ENCODE assay signal across 13 mouse cellular contexts in the genomic region with DNA sequence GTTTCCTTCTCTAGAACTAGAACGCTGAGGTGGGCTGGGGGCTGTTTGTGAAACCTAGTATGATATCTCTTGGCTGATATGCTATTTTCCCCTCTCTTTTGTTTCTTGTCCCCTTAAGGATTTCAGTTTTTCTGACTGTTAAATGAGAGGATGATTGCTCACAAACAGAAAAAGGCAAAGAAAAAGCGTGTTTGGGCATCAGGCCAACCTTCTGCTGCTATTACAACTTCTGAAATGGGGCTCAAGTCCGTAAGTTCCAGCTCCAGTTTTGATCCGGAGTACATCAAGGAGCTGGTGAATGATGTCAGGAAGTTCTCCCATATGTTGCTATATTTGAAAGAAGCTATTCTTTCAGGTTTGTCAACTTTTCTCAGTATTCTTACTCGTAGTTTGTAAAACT. TPM values are rescaled to one million over a fixed set of nuclear protein-coding genes. Genes with fewer than 3 reads are reported as not detected.
DNase-seq lines count a peak whose midpoint lies in the region; ATAC-seq and TF ChIP-seq lines count a peak whose summit lies in the region.
"Had no signal": no experiment of that assay in that cellular context is flagged by ENCODE, and none has a peak within 500 bp of the region (broad histone marks: within the 10 kb centered on the region; RNA-seq: fewer than 3 reads in every experiment).

No protein-coding gene starts in this region.

- no peaks in the 10 kb centered on the region for H3K9me3 ChIP-seq in lung, embryonic 14.5 days (ENCODE audit: low read depth, low read length)
- no peaks in the 10 kb centered on the region for H3K9me3 ChIP-seq in heart, embryonic 12.5 days (replicated peaks)
- H3K9me3 ChIP-seq in limb, embryonic 10.5 days (replicated peaks) = no peaks in the 10 kb centered on the region
- H3K9me3 ChIP-seq: liver, embryonic 15.5 days; midbrain, embryonic 13.5 days had no signal

- TF ChIP-seq CTCF in lung, embryonic 14.5 days (IDR thresholded peaks at IDR 0.05; ENCODE audit: low read depth) = no peak

- H3K27ac ChIP-seq in lung, embryonic 14.5 days (ENCODE audit: low read depth) = 0 out of 2 replicates have a peak overlapping the region, but pooled peaks have one; percentile 36
- H3K27ac ChIP-seq in heart, embryonic 12.5 days (ENCODE audit: poor library complexity, severe bottlenecking) = peak overlapping the region; percentile 50; the same call in 1 of the 2 replicates
- H3K27ac ChIP-seq in limb, embryonic 10.5 days = no peak overlapping the region
- H3K27ac ChIP-seq: liver, embryonic 15.5 days; midbrain, embryonic 13.5 days had no signal

- no peak overlapping the region for H3K4me3 ChIP-seq in lung, embryonic 14.5 days (ENCODE audit: low read depth, low read length)
- H3K4me3 ChIP-seq in heart, embryonic 12.5 days = no peak overlapping the region
- no peak overlapping the region for H3K4me3 ChIP-seq in limb, embryonic 10.5 days
- H3K4me3 ChIP-seq: liver, embryonic 15.5 days; midbrain, embryonic 13.5 days had no signal

- peak overlapping the region; percentile 43 for H3K4me2 ChIP-seq in lung, embryonic 14.5 days
- H3K4me2 ChIP-seq in heart, embryonic 12.5 days = peak overlapping the region; percentile 40
- H3K4me2 ChIP-seq: liver, embryonic 15.5 days; midbrain, embryonic 13.5 days had no signal

- ATAC-seq in lung, embryonic 14.5 days (ENCODE audit: insufficient read depth) = no peak
- no peak for ATAC-seq in heart, embryonic 12.5 days (ENCODE audit: insufficient number of reproducible peaks, low FRiP score)
- ATAC-seq: CD4-positive, CD25-positive, alpha-beta regulatory T cell, adult 4 months; midbrain, embryonic 13.5 days had no signal

- peak; percentile 10 for DNase-seq in gastrocnemius, postnatal 10 days
- DNase-seq in gastrocnemius, adult 8-10 months (ENCODE audit: low spot score in 2 of 2) = no peak
- DNase-seq in lung, embryonic 14.5 days = peak; percentile 83
- no peak for DNase-seq in lung, postnatal 4 days
- peak; percentile 43 for DNase-seq in lung, postnatal 10 days
- DNase-seq in Muller cell, postnatal 12 days (ENCODE audit: inconsistent ontology term) = no peak
- no peak for DNase-seq in limb, embryonic 10.5 days (ENCODE audit: low spot score)
- DNase-seq: layer of hippocampus, adult 9-11 months; thymus, adult 18-20 months had no signal

- no peaks in the 10 kb centered on the region for H3K27me3 ChIP-seq in lung, embryonic 14.5 days (ENCODE audit: insufficient read depth, low read length)
- no peaks in the 10 kb centered on the region for H3K27me3 ChIP-seq in heart, embryonic 12.5 days (replicated peaks)
- H3K27me3 ChIP-seq in limb, embryonic 10.5 days (ENCODE audit: low read depth, poor library complexity, severe bottlenecking) = no peaks in the 10 kb centered on the region
- H3K27me3 ChIP-seq: liver, embryonic 15.5 days had no signal

- no peak overlapping the region for H3K9ac ChIP-seq in lung, embryonic 14.5 days
- no peak overlapping the region for H3K9ac ChIP-seq in heart, embryonic 12.5 days
- H3K9ac ChIP-seq: liver, embryonic 15.5 days; midbrain, embryonic 13.5 days had no signal

- WGBS in lung, embryonic 14.5 days = 20% methylated on average over 5 of the region's 5 CpGs
- 40% methylated on average over 5 of the region's 5 CpGs for WGBS in heart, embryonic 12.5 days
- 88% methylated on average over 5 of the region's 5 CpGs for WGBS in limb, embryonic 10.5 days

- peaks cover 10% of the 10 kb centered on the region; the same call in 1 of the 2 replicates for H3K4me1 ChIP-seq in lung, embryonic 14.5 days (ENCODE audit: insufficient read depth)
- peaks cover 16% of the 10 kb centered on the region for H3K4me1 ChIP-seq in heart, embryonic 12.5 days (replicated peaks)
- peaks cover 6% of the 10 kb centered on the region for H3K4me1 ChIP-seq in limb, embryonic 10.5 days

- H3K36me3 ChIP-seq in lung, embryonic 14.5 days (ENCODE audit: insufficient read depth) = peaks cover 2% of the 10 kb centered on the region; the same call in 1 of the 2 replicates
- H3K36me3 ChIP-seq in heart, embryonic 12.5 days = peaks cover 8% of the 10 kb centered on the region; the same call in 1 of the 2 replicates
- no peaks in the 10 kb centered on the region for H3K36me3 ChIP-seq in limb, embryonic 10.5 days
- H3K36me3 ChIP-seq: liver, embryonic 15.5 days; midbrain, embryonic 13.5 days had no signal

RNA-seq across cellular contexts. Expression of gene Arhgap29, which starts 21.4 kb away (rescaled TPM):
- 10 to 100 TPM; 40.9 to 54.1 TPM for total RNA-seq in gastrocnemius, postnatal 10 days (2021)
- total RNA-seq in gastrocnemius, adult 8-10 months (2022) = 10 to 100 TPM in 3 of 4 experiments, 1 to 10 TPM in 1; 8.9 to 12.8 (median 10.7) TPM
- polyA plus RNA-seq in lung, embryonic 14.5 days (2014; fragmentation: Nextera tagmentation; extraction: Ambion mirVana) = 66.2 and 71.3 TPM in 2 replicates
- 81.7 and 82.9 TPM in 2 replicates for polyA plus RNA-seq in heart, embryonic 12.5 days (2016; fragmentation: Nextera tagmentation; extraction: Ambion mirVana)
- polyA plus RNA-seq in limb, embryonic 10.5 days (2016; fragmentation: Nextera tagmentation; extraction: Ambion mirVana) = 32.0 and 39.7 TPM in 2 replicates

Comparison
In these comparisons a context has a peak if more than half of its experiments do, and no peak if none do; other contexts are left out.
1. DNase-seq: peak in gastrocnemius, postnatal 10 days (single experiment), lung, embryonic 14.5 days (single experiment) and lung, postnatal 10 days (single experiment); none in gastrocnemius, adult 8-10 months (0 of 2), lung, postnatal 4 days (0 of 2), Muller cell, postnatal 12 days (single experiment) and limb, embryonic 10.5 days (single experiment).